Mouse (Mus musculus): ENCODE measurements around the gene Astn2. TPM values are rescaled to one million over a fixed set of nuclear protein-coding genes. Genes with fewer than 3 reads are reported as not detected.

The Astn2 gene
- polyA plus RNA-seq, 1 experiment from 2014 or later = 0.14 TPM

- H3K4me2 ChIP-seq (ENCODE audit: low read depth, low read length) = no peak overlapping the region
- H3K9ac ChIP-seq (ENCODE audit: low read length) = no peak overlapping the region
- H3K4me3 ChIP-seq (ENCODE audit: low read length) = no peak overlapping the region
- H3K9me3 ChIP-seq (replicated peaks; ENCODE audit: control insufficient read depth, low read length) = no peaks in the 10 kb centered on the region
- ATAC-seq (replicated peaks; ENCODE audit: extremely low read depth, insufficient read depth, low FRiP score) = no peak
- H3K4me1 ChIP-seq (ENCODE audit: control insufficient read depth, insufficient read depth, low read length) = no peaks in the 10 kb centered on the region
- no peaks in the 10 kb centered on the region for H3K36me3 ChIP-seq (ENCODE audit: control insufficient read depth, insufficient read depth)
- 57% methylated on average over 4 of the region's 4 CpGs for WGBS
- H3K27me3 ChIP-seq (ENCODE audit: control insufficient read depth, insufficient read depth, low read length) = no peaks in the 10 kb centered on the region
- no peak overlapping the region for H3K27ac ChIP-seq (ENCODE audit: low read length)
Measured at GRCm38 (mm10) chr4:66276096-66276495, 128.3 kb downstream of the Astn2 start.

- H3K4me2 ChIP-seq (ENCODE audit: low read depth, low read length) = no peak overlapping the region
- no peak overlapping the region for H3K9ac ChIP-seq (ENCODE audit: low read length)
- 81% methylated on average over 6 of the region's 6 CpGs for WGBS
- no peak overlapping the region for H3K4me3 ChIP-seq (ENCODE audit: low read length)
- H3K27me3 ChIP-seq (ENCODE audit: control insufficient read depth, insufficient read depth, low read length) = no peaks in the 10 kb centered on the region
- no peaks in the 10 kb centered on the region for H3K9me3 ChIP-seq (replicated peaks; ENCODE audit: control insufficient read depth, low read length)
- no peak overlapping the region for H3K27ac ChIP-seq (ENCODE audit: low read length)
- ATAC-seq (replicated peaks; ENCODE audit: extremely low read depth, insufficient read depth, low FRiP score) = no peak
- no peaks in the 10 kb centered on the region for H3K4me1 ChIP-seq (ENCODE audit: control insufficient read depth, insufficient read depth, low read length)
- no peaks in the 10 kb centered on the region for H3K36me3 ChIP-seq (ENCODE audit: control insufficient read depth, insufficient read depth)
Measured at GRCm38 (mm10) chr4:66271550-66272117, 132.8 kb downstream of the Astn2 start.

- Histone ChIP-seq H3K4me3 (ENCODE audit: low read length) (no peak overlapping the region), H3K36me3 (ENCODE audit: control insufficient read depth, insufficient read depth) (no peaks in the 10 kb centered on the region), H3K4me1 (ENCODE audit: control insufficient read depth, insufficient read depth, low read length) (peaks cover 6% of the 10 kb centered on the region; the same call in 1 of the 2 replicates), H3K9ac (ENCODE audit: low read length) (no peak overlapping the region), H3K9me3 (replicated peaks; ENCODE audit: control insufficient read depth, low read length) (no peaks in the 10 kb centered on the region), H3K27me3 (ENCODE audit: control insufficient read depth, insufficient read depth, low read length) (no peaks in the 10 kb centered on the region), H3K4me2 (ENCODE audit: low read depth, low read length) (no peak overlapping the region), H3K27ac (ENCODE audit: low read length) (no peak overlapping the region)
- 43% methylated on average over 4 of the region's 4 CpGs for WGBS
- no peak; the same call in 1 of the 2 replicates for ATAC-seq (replicated peaks; ENCODE audit: extremely low read depth, insufficient read depth, low FRiP score)
Measured at GRCm38 (mm10) chr4:66264031-66264430, 140.4 kb downstream of the Astn2 start.

GRCm38 (mm10) chr4:66261276-66261675 is 143.1 kb downstream of the Astn2 start:
- 74% methylated on average over 3 of the region's 3 CpGs for WGBS

GRCm38 (mm10) chr4:66258905-66259304 is 145.5 kb downstream of the Astn2 start:
- Histone ChIP-seq H3K9ac (ENCODE audit: low read length) (no peak overlapping the region), H3K4me1 (ENCODE audit: control insufficient read depth, insufficient read depth, low read length) (peaks cover 2% of the 10 kb centered on the region; the same call in 1 of the 2 replicates), H3K36me3 (ENCODE audit: control insufficient read depth, insufficient read depth) (no peaks in the 10 kb centered on the region), H3K27ac (ENCODE audit: low read length) (no peak overlapping the region), H3K4me2 (ENCODE audit: low read depth, low read length) (no peak overlapping the region), H3K9me3 (replicated peaks; ENCODE audit: control insufficient read depth, low read length) (no peaks in the 10 kb centered on the region), H3K4me3 (ENCODE audit: low read length) (no peak overlapping the region), H3K27me3 (ENCODE audit: control insufficient read depth, insufficient read depth, low read length) (no peaks in the 10 kb centered on the region)
- ATAC-seq (replicated peaks; ENCODE audit: extremely low read depth, insufficient read depth, low FRiP score) = no peak
- 73% methylated on average over 2 of the region's 2 CpGs for WGBS

More at GRCm38 (mm10) chr4:66261276-66261675, 143.1 kb downstream of the Astn2 start:
- H3K4me1 ChIP-seq (ENCODE audit: control insufficient read depth, insufficient read depth, low read length) = peaks cover 6% of the 10 kb centered on the region; the same call in 1 of the 2 replicates
- H3K9me3 ChIP-seq (replicated peaks; ENCODE audit: control insufficient read depth, low read length) = no peaks in the 10 kb centered on the region
- H3K4me3 ChIP-seq (ENCODE audit: low read length) = no peak overlapping the region
- no peaks in the 10 kb centered on the region for H3K27me3 ChIP-seq (ENCODE audit: control insufficient read depth, insufficient read depth, low read length)
- no peak for ATAC-seq (replicated peaks; ENCODE audit: extremely low read depth, insufficient read depth, low FRiP score)
- H3K9ac ChIP-seq (ENCODE audit: low read length) = no peak overlapping the region
- H3K36me3 ChIP-seq (ENCODE audit: control insufficient read depth, insufficient read depth) = no peaks in the 10 kb centered on the region
- H3K27ac ChIP-seq (ENCODE audit: low read length) = no peak overlapping the region
- H3K4me2 ChIP-seq (ENCODE audit: low read depth, low read length) = no peak overlapping the region

- 81% methylated on average over 4 of the region's 4 CpGs for WGBS
- H3K9me3 ChIP-seq (replicated peaks; ENCODE audit: control insufficient read depth, low read length) = no peaks in the 10 kb centered on the region
- H3K27me3 ChIP-seq (ENCODE audit: control insufficient read depth, insufficient read depth, low read length) = no peaks in the 10 kb centered on the region
- no peak overlapping the region for H3K4me3 ChIP-seq (ENCODE audit: low read length)
- no peak overlapping the region for H3K9ac ChIP-seq (ENCODE audit: low read length)
- H3K36me3 ChIP-seq (ENCODE audit: control insufficient read depth, insufficient read depth) = no peaks in the 10 kb centered on the region
- no peaks in the 10 kb centered on the region for H3K4me1 ChIP-seq (ENCODE audit: control insufficient read depth, insufficient read depth, low read length)
- H3K4me2 ChIP-seq (ENCODE audit: low read depth, low read length) = no peak overlapping the region
- ATAC-seq (replicated peaks; ENCODE audit: extremely low read depth, insufficient read depth, low FRiP score) = no peak
- no peak overlapping the region for H3K27ac ChIP-seq (ENCODE audit: low read length)
Measured at GRCm38 (mm10) chr4:66254695-66255492, 149.5 kb downstream of the Astn2 start.

- H3K4me3 ChIP-seq (ENCODE audit: low read length) = no peak overlapping the region
- no peaks in the 10 kb centered on the region for H3K27me3 ChIP-seq (ENCODE audit: control insufficient read depth, insufficient read depth, low read length)
- WGBS = 75% methylated on average over 8 of the region's 8 CpGs
- H3K36me3 ChIP-seq (ENCODE audit: control insufficient read depth, insufficient read depth) = no peaks in the 10 kb centered on the region
- no peak overlapping the region for H3K4me2 ChIP-seq (ENCODE audit: low read depth, low read length)
- H3K9me3 ChIP-seq (replicated peaks; ENCODE audit: control insufficient read depth, low read length) = no peaks in the 10 kb centered on the region
- ATAC-seq (replicated peaks; ENCODE audit: extremely low read depth, insufficient read depth, low FRiP score) = no peak
- H3K27ac ChIP-seq (ENCODE audit: low read length) = no peak overlapping the region
- no peak overlapping the region for H3K9ac ChIP-seq (ENCODE audit: low read length)
- H3K4me1 ChIP-seq (ENCODE audit: control insufficient read depth, insufficient read depth, low read length) = no peaks in the 10 kb centered on the region
Measured at GRCm38 (mm10) chr4:66248521-66248920, 155.9 kb downstream of the Astn2 start.

DNA sequence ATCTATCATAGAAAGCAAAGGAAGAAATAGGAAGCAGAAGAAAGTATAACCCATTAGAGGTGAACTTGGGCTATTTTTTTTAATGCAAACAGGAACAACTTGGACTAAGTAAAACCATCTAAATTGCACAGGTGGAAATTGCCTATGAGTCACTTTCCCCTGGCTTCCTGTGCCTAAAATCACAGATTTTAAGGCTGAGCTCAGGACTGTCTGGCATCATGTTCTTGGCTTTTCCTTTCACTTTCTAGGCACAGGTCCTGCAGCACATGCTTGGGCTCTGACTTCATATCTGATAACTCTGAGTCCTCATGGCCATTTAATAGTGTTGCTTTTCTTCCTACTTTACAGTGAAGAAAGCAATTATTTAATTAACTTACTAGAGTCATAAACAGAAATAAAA is 161.7 kb downstream of the Astn2 start:
- no peaks in the 10 kb centered on the region for H3K36me3 ChIP-seq (ENCODE audit: control insufficient read depth, insufficient read depth)
- peaks cover 2% of the 10 kb centered on the region; the same call in 1 of the 2 replicates for H3K9me3 ChIP-seq (replicated peaks; ENCODE audit: control insufficient read depth, low read length)
- H3K9ac ChIP-seq (ENCODE audit: low read length) = no peak overlapping the region
- H3K4me3 ChIP-seq (ENCODE audit: low read length) = no peak overlapping the region
- ATAC-seq (replicated peaks; ENCODE audit: extremely low read depth, insufficient read depth, low FRiP score) = no peak
- H3K27ac ChIP-seq (ENCODE audit: low read length) = no peak overlapping the region
- no peaks in the 10 kb centered on the region for H3K27me3 ChIP-seq (ENCODE audit: control insufficient read depth, insufficient read depth, low read length)
- peaks cover 3% of the 10 kb centered on the region; the same call in 1 of the 2 replicates for H3K4me1 ChIP-seq (ENCODE audit: control insufficient read depth, insufficient read depth, low read length)
- H3K4me2 ChIP-seq (ENCODE audit: low read depth, low read length) = no peak overlapping the region

GRCm38 (mm10) chr4:66232799-66233198 is 171.6 kb downstream of the Astn2 start:
- no peak for ATAC-seq (replicated peaks; ENCODE audit: extremely low read depth, insufficient read depth, low FRiP score)
- Histone ChIP-seq H3K4me3 (ENCODE audit: low read length) (no peak overlapping the region), H3K36me3 (ENCODE audit: control insufficient read depth, insufficient read depth) (no peaks in the 10 kb centered on the region), H3K27me3 (ENCODE audit: control insufficient read depth, insufficient read depth, low read length) (no peaks in the 10 kb centered on the region), H3K4me2 (ENCODE audit: low read depth, low read length) (no peak overlapping the region), H3K4me1 (ENCODE audit: control insufficient read depth, insufficient read depth, low read length) (no peaks in the 10 kb centered on the region), H3K27ac (ENCODE audit: low read length) (no peak overlapping the region), H3K9me3 (replicated peaks; ENCODE audit: control insufficient read depth, low read length) (no peaks in the 10 kb centered on the region), H3K9ac (ENCODE audit: low read length) (no peak overlapping the region)
- 70% methylated on average over 3 of the region's 3 CpGs for WGBS
